Mouse (Mus musculus): ENCODE results near the gene Slc51a.

The Slc51a gene
- long read RNA-seq, experiment 1 = 0 reads
- long read RNA-seq, experiment 2, partial matches to known transcripts = 0 of 1 reads
- long read RNA-seq, experiment 2, other reads (novel, unspliced or antisense) = 0 of 1 reads

- intact Hi-C loops (cut with DNase I) = no loop called here
These were observed at the start of gene Slc51a for GRCm38 (mm10) chr16:32487234-32488111. TSS of gene Slc51a (minus strand) at chr16:32487879.

GRCm38 (mm10) chr16:32535157-32535751, 47.6 kb upstream of the Slc51a start:
- intact Hi-C loops (cut with DNase I) = no loop called here

- intact Hi-C loops (cut with DNase I) = no loop called here
These were observed 45.5 kb upstream of the Slc51a start for GRCm38 (mm10) chr16:32532878-32533826.

- intact Hi-C loops (cut with DNase I) = no loop called here
These were observed 39.2 kb upstream of the Slc51a start for GRCm38 (mm10) chr16:32526906-32527305.

GRCm38 (mm10) chr16:32524244-32524615, 36.6 kb upstream of the Slc51a start:
- intact Hi-C loops (cut with DNase I) = no loop called here

- intact Hi-C loops (cut with DNase I) = no loop called here
These were observed 36.0 kb upstream of the Slc51a start for GRCm38 (mm10) chr16:32523462-32524243.

- intact Hi-C loops (cut with DNase I) = no loop called here
These were observed 35.0 kb upstream of the Slc51a start for GRCm38 (mm10) chr16:32522578-32523194.

- intact Hi-C loops (cut with DNase I) = no loop called here
These were observed 32.7 kb upstream of the Slc51a start for GRCm38 (mm10) chr16:32520372-32520748.

- intact Hi-C loops (cut with DNase I) = no loop called here
These were observed 32.1 kb upstream of the Slc51a start for GRCm38 (mm10) chr16:32519656-32520371.

GRCm38 (mm10) chr16:32517785-32518481, 30.3 kb upstream of the Slc51a start:
- intact Hi-C loops (cut with DNase I) = no loop called here

GRCm38 (mm10) chr16:32516006-32516962, 28.6 kb upstream of the Slc51a start:
- intact Hi-C loops (cut with DNase I) = no loop called here

- intact Hi-C loops (cut with DNase I) = no loop called here
These were observed 26.3 kb upstream of the Slc51a start for GRCm38 (mm10) chr16:32513948-32514347.

- intact Hi-C loops (cut with DNase I) = no loop called here
These were observed 25.7 kb upstream of the Slc51a start for GRCm38 (mm10) chr16:32513401-32513800.

- intact Hi-C loops (cut with DNase I) = no loop called here
These were observed 25.2 kb upstream of the Slc51a start for GRCm38 (mm10) chr16:32512921-32513320.

- intact Hi-C loops (cut with DNase I) = no loop called here
These were observed 24.3 kb upstream of the Slc51a start for GRCm38 (mm10) chr16:32511827-32512490.

GRCm38 (mm10) chr16:32511338-32511734, 23.7 kb upstream of the Slc51a start:
- intact Hi-C loops (cut with DNase I) = no loop called here
